22 mouse cellular contexts compared by ENCODE assay signal in genomic region chr13:67343422-67343821, GRCm38 (mm10). TPM values are rescaled to one million over a fixed set of nuclear protein-coding genes. Genes with fewer than 3 reads are reported as not detected.
"Had no signal": no experiment of that assay in that cellular context is flagged by ENCODE, and none has a peak within 500 bp of the region (broad histone marks: within the 10 kb centered on the region; RNA-seq: fewer than 3 reads in every experiment).

No protein-coding gene starts in this region.

- H3K4me3 ChIP-seq: neural tube, embryonic 15.5 days; stomach, embryonic 15.5 days had no signal

- DNase-seq: retina, postnatal 1 day; right cerebral cortex, adult 18-20 months; right cerebral cortex, postnatal 14 days; right cerebral cortex, postnatal 25 days; right cerebral cortex, postnatal 4 days; spleen, adult 18-20 months; thymus, adult 18-20 months; thymus, adult 2 months; thymus, postnatal 14 days; thymus, postnatal 25 days; thymus, postnatal 36 days; thymus, postnatal 4 days had no signal

- H3K4me1 ChIP-seq: neural tube, embryonic 15.5 days; stomach, embryonic 15.5 days had no signal

- H3K9me3 ChIP-seq: neural tube, embryonic 15.5 days; stomach, embryonic 15.5 days had no signal

- H3K27ac ChIP-seq: neural tube, embryonic 15.5 days; stomach, embryonic 15.5 days; stomach, postnatal 0 days had no signal

- H3K36me3 ChIP-seq: neural tube, embryonic 15.5 days; stomach, embryonic 15.5 days had no signal

- H3K27me3 ChIP-seq: neural tube, embryonic 15.5 days; stomach, embryonic 15.5 days had no signal

RNA-seq across cellular contexts. Expression of gene Gm28044, which starts 16.9 kb away (rescaled TPM):
- polyA plus RNA-seq: neural tube, embryonic 14.5 days; neural tube, embryonic 15.5 days; small intestine, adult 2 months; spleen, adult 2 months; stomach, embryonic 14.5 days; stomach, postnatal 0 days; testis, adult 2 months; thymus, adult 2 months; thymus, postnatal 0 days had no signal

RNA-seq across cellular contexts. Expression of gene Gm28041, which starts 32.1 kb away (rescaled TPM):
- total RNA-seq: neutrophil, adult 5-6 weeks had no signal
- polyA plus RNA-seq: neural tube, embryonic 14.5 days; neural tube, embryonic 15.5 days; small intestine, adult 2 months; testis, adult 2 months had no signal
